Mouse (Mus musculus): Measurements from ENCODE around the gene Tmem30c.

- no peak for TF ChIP-seq CTCF (IDR thresholded peaks at IDR 0.05; ENCODE audit: insufficient read depth, low read depth, low read length)
- no peak for TF ChIP-seq POLR2A (IDR thresholded peaks at IDR 0.05; ENCODE audit: insufficient read depth, low read depth, low read length)
These were observed 2.7 kb upstream of the Tmem30c start for GRCm38 (mm10) chr16:57295216-57295934.

Measured in olfactory bulb, adult 2 months (tissue).